Mouse (Mus musculus) granulocyte monocyte progenitor cell, adult 5-6 weeks (primary cell): ENCODE measurements around the gene Ssna1. TPM values are rescaled to one million over a fixed set of nuclear protein-coding genes. Genes with fewer than 3 reads are reported as not detected.

Experiments
- ATAC-seq: replicated peaks from 2 replicates; pipeline ENCODE4 v1.8.0; 2016; ENCODE audit warnings: mild to moderate bottlenecking, moderate TSS enrichment, inconsistent platforms; ENCODE audit not compliant: poor library complexity, severe bottlenecking
- total RNA-seq, 2 experiments: library from RNA; stranded (forward) in 1 of 2; stranded (reverse) in 1 of 2; fragments of 200-712, 200-1000 nt in 1 of 2; fragments of >200 nt in 1 of 2; fragmentation: Nextera tagmentation in 1 of 2; gene quantifications; 2 replicates each; pipeline ENCODE4 v1.2.3; 2014 to 2017

Gene Ssna1
- 120 TPM in 2 replicates for total RNA-seq (2014; fragmentation: Nextera tagmentation)
- total RNA-seq (2017) = 52.7 and 84.1 TPM in 2 replicates

GRCm38 (mm10) chr2:25271827-25272511 is at the start of gene Ssna1, which contains the start of gene Anapc2:
TSS of gene Ssna1 (minus strand) at chr2:25272438.
TSS of gene Anapc2 (plus strand) at chr2:25272478.
- peak; percentile 95 for ATAC-seq

- ATAC-seq = no peak
Observed at GRCm38 (mm10) chr2:25320084-25320483, 47.8 kb upstream of the Ssna1 start.

- peak; percentile 93 for ATAC-seq
Observed at GRCm38 (mm10) chr2:25318971-25319773, 46.9 kb upstream of the Ssna1 start, which contains the start of gene Grin1. TSS of gene Grin1 (minus strand) at chr2:25319187.

DNA sequence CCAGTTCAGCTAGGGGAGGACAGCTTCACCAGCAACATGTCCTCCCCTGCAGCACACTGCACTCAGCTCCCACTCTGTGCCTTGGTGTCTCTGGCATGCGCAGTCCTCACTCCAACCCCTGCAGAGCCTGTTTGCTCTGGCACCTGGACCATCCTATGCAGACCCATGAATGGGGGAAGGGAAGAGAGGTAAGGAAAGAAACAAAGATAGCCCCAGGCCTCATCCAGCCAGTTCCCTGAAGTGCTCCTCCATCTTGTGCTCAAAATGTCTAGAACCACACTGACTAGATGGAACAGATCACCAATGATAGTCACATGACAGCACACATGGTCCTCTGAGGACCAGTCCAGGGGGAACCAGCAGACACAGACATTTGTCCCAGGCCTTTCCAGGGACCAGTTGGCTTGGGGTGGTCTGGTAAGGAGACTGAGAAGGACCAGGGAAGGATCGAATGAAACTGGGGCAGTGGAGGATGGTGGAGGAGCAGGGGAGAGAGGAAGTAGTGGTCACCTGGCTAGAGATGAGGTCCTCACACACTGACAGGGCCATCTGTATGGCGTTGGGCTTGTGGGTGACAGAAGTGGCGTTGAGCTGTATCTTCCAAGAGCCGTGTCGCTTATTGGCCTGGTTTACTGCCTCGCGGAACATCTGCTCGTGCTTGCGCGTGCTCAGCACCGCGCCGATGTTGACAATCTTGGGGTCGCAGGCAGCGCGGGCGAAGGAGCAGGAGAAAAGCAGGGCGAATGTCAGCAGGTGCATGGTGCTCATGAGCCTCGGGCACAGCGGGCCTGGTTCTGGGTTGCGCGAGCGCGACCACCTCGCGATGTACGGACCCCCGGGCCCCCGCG is 46.1 kb upstream of the Ssna1 start:
- peak; percentile 23 for ATAC-seq

- ATAC-seq = no peak
Observed at GRCm38 (mm10) chr2:25311491-25311891, 39.3 kb upstream of the Ssna1 start.

- peak; percentile 35; the same call in 1 of the 2 replicates for ATAC-seq
Observed at GRCm38 (mm10) chr2:25310969-25311368, 38.7 kb upstream of the Ssna1 start.

- no peak for ATAC-seq
Observed at GRCm38 (mm10) chr2:25310180-25310579, 37.9 kb upstream of the Ssna1 start.

DNA sequence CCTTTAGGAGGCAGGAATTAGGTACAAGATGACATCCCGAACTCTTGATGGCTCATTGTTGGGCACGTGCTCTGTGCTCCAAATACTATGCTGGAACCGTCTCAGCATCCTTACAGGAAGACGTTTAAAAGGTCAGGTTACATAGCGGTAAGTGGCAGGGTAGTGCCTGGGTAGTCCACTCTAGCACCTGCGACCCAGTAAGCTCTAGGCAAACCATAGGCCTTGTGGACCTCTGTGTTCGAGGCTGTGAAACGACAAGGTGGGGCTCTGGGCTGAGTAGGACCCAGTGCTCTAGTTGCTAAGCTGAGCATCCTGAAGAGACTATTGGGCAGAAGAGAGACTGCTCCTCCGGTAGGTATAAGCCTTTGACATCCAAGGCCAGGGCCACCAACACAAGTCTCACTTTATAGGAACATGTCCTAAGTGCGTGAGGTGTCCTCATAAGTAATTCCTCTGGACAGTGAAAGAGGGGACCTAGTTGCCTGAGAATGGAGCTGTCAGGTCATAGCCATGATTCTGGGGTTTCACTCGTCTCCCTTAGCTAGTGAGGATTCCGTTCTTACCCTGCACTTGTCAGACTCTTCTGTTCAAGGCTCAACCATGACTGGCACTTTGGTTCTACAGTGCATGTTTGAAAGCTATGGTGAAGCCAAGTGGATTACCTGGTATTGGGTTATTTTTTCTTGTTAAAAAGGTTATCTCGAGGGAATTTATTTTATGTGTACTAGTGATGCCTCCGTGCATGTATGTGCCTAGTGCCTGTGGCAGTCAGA is 33.5 kb upstream of the Ssna1 start:
- no peak for ATAC-seq

GRCm38 (mm10) chr2:25304657-25305541 is 32.7 kb upstream of the Ssna1 start:
- ATAC-seq = peak; percentile 89

DNA sequence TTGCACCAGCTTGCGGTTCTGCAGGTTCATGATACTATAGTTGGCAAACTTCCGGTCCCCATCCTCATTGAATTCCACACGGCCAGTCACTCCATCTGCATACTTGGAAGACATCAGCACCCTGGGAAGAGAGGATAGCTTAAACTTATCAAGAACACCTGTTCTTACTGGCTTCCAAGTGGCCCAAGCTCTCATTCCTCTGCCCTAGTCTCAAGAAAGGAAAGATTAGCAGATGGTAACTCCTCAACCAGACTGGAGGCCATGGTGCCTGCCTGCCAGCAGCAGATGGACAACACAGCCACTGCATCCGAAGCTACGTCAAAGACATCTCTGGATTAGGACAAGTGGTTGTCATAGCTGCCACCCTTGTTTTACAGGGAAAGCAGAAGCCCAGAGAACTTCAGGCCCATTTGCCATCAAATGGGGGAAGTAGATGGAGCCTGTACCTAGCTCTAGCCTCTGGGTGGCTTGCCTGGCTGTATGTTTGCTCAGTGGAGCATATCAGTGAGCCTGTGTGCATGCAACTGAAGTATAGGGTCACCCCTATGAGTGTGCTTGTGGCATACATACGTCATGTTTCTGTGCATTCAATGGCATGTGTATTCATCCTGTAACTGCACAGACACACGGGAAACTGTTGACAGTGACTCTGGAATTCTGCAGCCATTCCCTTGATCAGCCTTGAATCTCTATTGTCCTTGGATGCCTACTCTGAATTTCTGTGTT is 31.9 kb upstream of the Ssna1 start:
- ATAC-seq = no peak

DNA sequence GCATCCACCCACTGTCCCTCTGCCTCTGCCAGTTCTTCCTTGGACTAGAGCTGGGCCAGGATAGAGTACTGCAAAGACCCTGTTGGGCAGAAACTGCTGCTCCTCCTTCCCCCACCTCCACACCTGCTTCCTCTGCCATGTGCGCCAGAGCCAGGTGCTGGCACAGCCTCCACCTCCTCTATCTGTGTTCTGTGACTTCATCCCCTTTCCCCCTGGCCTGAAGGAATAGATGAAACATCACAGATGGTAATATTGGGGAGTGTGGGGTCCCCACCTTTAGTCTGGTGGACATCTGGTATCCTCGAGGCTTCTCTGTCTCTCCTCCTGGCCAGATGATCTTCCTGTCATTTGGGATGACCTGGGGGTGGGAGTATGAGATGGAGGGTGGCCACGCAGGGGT is 31.2 kb upstream of the Ssna1 start:
- ATAC-seq = no peak

GRCm38 (mm10) chr2:25298046-25298445 is 25.8 kb upstream of the Ssna1 start:
- ATAC-seq = no peak

- no peak for ATAC-seq
Observed at GRCm38 (mm10) chr2:25297093-25297492, 24.9 kb upstream of the Ssna1 start.

GRCm38 (mm10) chr2:25293706-25294105 is 21.5 kb upstream of the Ssna1 start:
- ATAC-seq = no peak

- ATAC-seq = peak; percentile 55; the same call in 1 of the 2 replicates
Observed at GRCm38 (mm10) chr2:25292856-25293255, 20.6 kb upstream of the Ssna1 start.

DNA sequence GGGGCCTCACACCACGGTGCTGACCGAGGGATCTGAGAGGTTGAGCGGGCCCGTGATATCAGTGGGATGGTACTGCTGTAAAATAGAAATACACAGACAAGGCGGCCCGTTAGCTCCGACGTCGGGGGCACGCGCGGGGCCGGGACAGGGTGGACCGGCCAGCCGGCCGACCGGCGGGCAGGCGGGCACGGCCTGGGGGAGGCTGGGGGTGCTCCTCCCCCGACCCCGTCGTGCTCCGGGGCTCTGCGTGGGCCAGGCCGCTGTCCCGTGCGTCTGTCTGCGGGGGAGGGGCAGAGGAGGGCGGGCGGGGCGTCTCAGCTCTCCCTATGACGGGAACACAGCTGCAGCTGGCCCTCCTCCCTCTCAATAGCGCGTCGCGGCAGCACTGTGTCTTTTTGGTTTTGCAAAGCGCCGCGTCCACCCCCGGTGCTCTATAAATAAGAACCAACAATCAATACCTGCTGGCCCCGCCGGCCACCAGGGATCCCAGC is 19.9 kb upstream of the Ssna1 start:
- ATAC-seq = no peak

GRCm38 (mm10) chr2:25291184-25292053 is 19.2 kb upstream of the Ssna1 start:
- no peak for ATAC-seq
